Mouse (Mus musculus): Measurements from ENCODE around the gene Lrrc27.

GRCm38 (mm10) chr7:139257752-139258542, 45.2 kb downstream of the Lrrc27 start:
- no peak for TF ChIP-seq CTCF (IDR thresholded peaks at IDR 0.05; ENCODE audit: control insufficient read depth, insufficient read depth, insufficient replicate concordance, low read depth, low read length)
- TF ChIP-seq POLR2A (IDR thresholded peaks at IDR 0.05; ENCODE audit: control insufficient read depth, low read depth, low read length): no peak
